Comparison of ENCODE assay signal across 18 mouse cellular contexts in genomic region chr9:106881071-106881755, GRCm38 (mm10). TPM values are rescaled to one million over a fixed set of nuclear protein-coding genes. Genes with fewer than 3 reads are reported as not detected.
DNase-seq lines count a peak whose midpoint lies in the region; ATAC-seq and TF ChIP-seq lines count a peak whose summit lies in the region.
"Had no signal": no experiment of that assay in that cellular context is flagged by ENCODE, and none has a peak within 500 bp of the region (broad histone marks: within the 10 kb centered on the region; RNA-seq: fewer than 3 reads in every experiment).

No protein-coding gene starts in this region.

- H3K4me1 ChIP-seq in liver, embryonic 13.5 days (replicated peaks): peaks cover 42% of the 10 kb centered on the region
- H3K4me1 ChIP-seq in neural tube, embryonic 12.5 days: peaks cover 46% of the 10 kb centered on the region
- peaks cover 12% of the 10 kb centered on the region for H3K4me1 ChIP-seq in stomach, postnatal 0 days (replicated peaks; ENCODE audit: control insufficient read depth, insufficient read depth)

- no peak overlapping the region for H3K4me3 ChIP-seq in liver, embryonic 13.5 days (replicated peaks)
- H3K4me3 ChIP-seq in neural tube, embryonic 12.5 days: no peak overlapping the region
- no peak overlapping the region for H3K4me3 ChIP-seq in stomach, postnatal 0 days (ENCODE audit: low read depth, low read length)
- H3K4me3 ChIP-seq: heart, embryonic 15.5 days; intestine, embryonic 15.5 days; lung, embryonic 15.5 days; myocyte; stomach, embryonic 15.5 days had no signal

- peak overlapping the region; percentile 13; the same call in 1 of the 2 replicates for H3K27ac ChIP-seq in liver, embryonic 13.5 days
- H3K27ac ChIP-seq in neural tube, embryonic 12.5 days: no peak overlapping the region
- no peak overlapping the region for H3K27ac ChIP-seq in stomach, postnatal 0 days (replicated peaks)
- H3K27ac ChIP-seq: heart, embryonic 15.5 days; intestine, embryonic 15.5 days; lung, embryonic 15.5 days; stomach, embryonic 15.5 days had no signal

- peak; percentile 68 for DNase-seq in heart, adult 11 months
- no peak for DNase-seq in heart, adult 8-10 months (ENCODE audit: low spot score)
- DNase-seq in liver, embryonic 13.5 days: no peak
- no peak for DNase-seq in liver
- no peak for DNase-seq in neural tube, embryonic 10.5 days (ENCODE audit: extremely low spot score, low spot score)
- no peak for DNase-seq in stomach, postnatal 0 days (ENCODE audit: low spot score)
- DNase-seq in cerebellum, adult 11-12 months: no peak
- DNase-seq: adrenal gland, postnatal 14 days; B cell, adult 2 months; cerebellum, adult 2 months; spleen, adult 18-20 months; thymus, postnatal 14 days had no signal

- no peak for TF ChIP-seq EP300 in stomach, postnatal 0 days (optimal IDR thresholded peaks at IDR 0.05)

- no peak for ATAC-seq in liver, embryonic 13.5 days (ENCODE audit: low read depth)
- ATAC-seq in neural tube, embryonic 12.5 days (ENCODE audit: low FRiP score, low read depth): no peak
- ATAC-seq in stomach, postnatal 0 days (ENCODE audit: low FRiP score, low TSS enrichment): no peak
- ATAC-seq: intestine, embryonic 15.5 days had no signal

- no peak overlapping the region for H3K4me2 ChIP-seq in liver, embryonic 13.5 days
- 0 out of 2 replicates have a peak overlapping the region, but pooled peaks have one; percentile 7 for H3K4me2 ChIP-seq in neural tube, embryonic 12.5 days (replicated peaks)
- no peak overlapping the region for H3K4me2 ChIP-seq in stomach, postnatal 0 days (replicated peaks; ENCODE audit: low read depth)
- H3K4me2 ChIP-seq: heart, embryonic 15.5 days; intestine, embryonic 15.5 days; lung, embryonic 15.5 days; stomach, embryonic 15.5 days had no signal

- H3K9ac ChIP-seq in liver, embryonic 13.5 days: no peak overlapping the region
- H3K9ac ChIP-seq in neural tube, embryonic 12.5 days: no peak overlapping the region
- no peak overlapping the region for H3K9ac ChIP-seq in stomach, postnatal 0 days (ENCODE audit: low read length)
- H3K9ac ChIP-seq: heart, embryonic 15.5 days; intestine, embryonic 15.5 days; lung, embryonic 15.5 days; stomach, embryonic 15.5 days had no signal

- H3K9me3 ChIP-seq in liver, embryonic 13.5 days (replicated peaks): no peaks in the 10 kb centered on the region
- H3K9me3 ChIP-seq in neural tube, embryonic 12.5 days: no peaks in the 10 kb centered on the region
- no peaks in the 10 kb centered on the region for H3K9me3 ChIP-seq in stomach, postnatal 0 days (ENCODE audit: control insufficient read depth, low read length)
- H3K9me3 ChIP-seq: heart, embryonic 15.5 days; intestine, embryonic 15.5 days; lung, embryonic 15.5 days; stomach, embryonic 15.5 days had no signal

- WGBS in liver, embryonic 13.5 days (ENCODE audit: insufficient replicate concordance): 72% methylated on average over 4 of the region's 4 CpGs
- whole genome bisulfite sequencing in neural tube, embryonic 12.5 days: 68% methylated on average over 4 of the region's 4 CpGs
- WGBS in stomach, postnatal 0 days: 66% methylated on average over 4 of the region's 4 CpGs

- H3K27me3 ChIP-seq in liver, embryonic 13.5 days: no peaks in the 10 kb centered on the region
- H3K27me3 ChIP-seq in neural tube, embryonic 12.5 days (replicated peaks): no peaks in the 10 kb centered on the region
- H3K27me3 ChIP-seq in stomach, postnatal 0 days (ENCODE audit: control insufficient read depth, insufficient read depth, low read length): no peaks in the 10 kb centered on the region
- H3K27me3 ChIP-seq: heart, embryonic 15.5 days; intestine, embryonic 15.5 days; lung, embryonic 15.5 days; stomach, embryonic 15.5 days had no signal

- H3K36me3 ChIP-seq in liver, embryonic 13.5 days: peaks cover 86% of the 10 kb centered on the region
- peaks cover 70% of the 10 kb centered on the region for H3K36me3 ChIP-seq in neural tube, embryonic 12.5 days
- peaks cover 26% of the 10 kb centered on the region for H3K36me3 ChIP-seq in stomach, postnatal 0 days (ENCODE audit: control insufficient read depth, insufficient read depth, low read length)

- TF ChIP-seq CTCF in stomach, postnatal 0 days (IDR thresholded peaks at IDR 0.05; ENCODE audit: low read depth): 0 out of 2 replicates have a peak, but pooled peaks have one; percentile 1

RNA-seq across cellular contexts. Expression of gene Rbm15b, which starts 6.0 kb away (rescaled TPM):
- total RNA-seq in heart, adult 8-10 months (2022): 10 to 100 TPM; 10.6 to 13.9 (median 12.0) TPM
- polyA plus RNA-seq in liver, embryonic 13.5 days (2015; fragmentation: Nextera tagmentation; extraction: Ambion mirVana): 2.7 and 2.8 TPM in 2 replicates
- polyA plus RNA-seq in neural tube, embryonic 12.5 days (2016; fragmentation: Nextera tagmentation; extraction: Ambion mirVana): 39.6 and 39.7 TPM in 2 replicates
- polyA plus RNA-seq in stomach, postnatal 0 days (2015; fragmentation: Nextera tagmentation; extraction: Ambion mirVana): 3.8 and 4.7 TPM in 2 replicates

RNA-seq across cellular contexts. Expression of gene Manf, which starts 10.6 kb away (rescaled TPM):
- 100 to 1,000 TPM; 112 to 170 (median 145) TPM for total RNA-seq in heart, adult 8-10 months (2022)
- polyA plus RNA-seq in liver, embryonic 13.5 days (2015; fragmentation: Nextera tagmentation; extraction: Ambion mirVana): 197 and 237 TPM in 2 replicates
- polyA plus RNA-seq in neural tube, embryonic 12.5 days (2016; fragmentation: Nextera tagmentation; extraction: Ambion mirVana): 218 and 248 TPM in 2 replicates
- 370 and 385 TPM in 2 replicates for polyA plus RNA-seq in stomach, postnatal 0 days (2015; fragmentation: Nextera tagmentation; extraction: Ambion mirVana)

RNA-seq across cellular contexts. Expression of gene Dcaf1, which starts 59.5 kb away (rescaled TPM):
- total RNA-seq in heart, adult 8-10 months (2022): 10 to 100 TPM; 23.9 to 30.7 (median 25.3) TPM
- 12.0 and 16.6 TPM in 2 replicates for polyA plus RNA-seq in liver, embryonic 13.5 days (2015; fragmentation: Nextera tagmentation; extraction: Ambion mirVana)
- 22.3 and 24.0 TPM in 2 replicates for polyA plus RNA-seq in neural tube, embryonic 12.5 days (2016; fragmentation: Nextera tagmentation; extraction: Ambion mirVana)
- polyA plus RNA-seq in stomach, postnatal 0 days (2015; fragmentation: Nextera tagmentation; extraction: Ambion mirVana): 4.3 and 4.5 TPM in 2 replicates
